Mouse (Mus musculus): ENCODE measurements around the gene Hck.
A peak's percentile ranks its signal among the peaks of the same experiment; 100 is the strongest.

Hck gene

DNA sequence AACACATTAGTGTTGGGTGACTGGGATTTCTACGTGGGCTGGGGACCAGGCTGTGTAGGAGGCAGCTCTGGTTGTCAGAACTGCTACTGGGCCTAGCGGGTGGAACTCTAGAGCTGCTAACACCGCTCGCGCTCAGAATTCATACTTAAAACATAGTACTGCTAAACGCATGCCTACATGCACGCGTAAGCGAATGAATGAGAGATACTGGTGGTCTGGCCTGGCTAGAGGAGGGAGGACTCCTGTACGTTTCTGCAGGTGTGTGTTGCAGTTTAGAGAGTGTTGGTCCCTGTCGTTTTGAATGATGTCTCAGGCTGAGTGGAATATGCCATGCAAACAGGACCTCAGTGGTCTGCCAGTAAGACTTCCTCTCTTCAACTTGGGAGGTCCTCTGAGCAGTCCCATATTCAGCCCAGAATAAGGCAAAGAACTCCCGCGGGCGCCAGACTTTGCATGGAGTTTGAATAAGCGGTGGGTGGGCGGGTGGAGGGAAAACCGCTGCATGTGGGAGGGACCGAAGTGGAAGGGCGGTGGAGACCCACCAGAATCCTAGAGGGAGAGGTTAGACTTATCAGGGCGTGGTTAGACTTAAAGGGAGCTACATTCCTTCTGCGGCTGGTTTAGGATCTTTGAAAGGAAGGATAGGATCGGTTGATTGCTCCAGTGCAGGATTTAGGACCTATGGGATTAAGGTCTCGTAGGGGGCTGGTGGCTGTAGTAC, 1.1 kb upstream of the Hck start:
- no peak for DNase-seq

DNA sequence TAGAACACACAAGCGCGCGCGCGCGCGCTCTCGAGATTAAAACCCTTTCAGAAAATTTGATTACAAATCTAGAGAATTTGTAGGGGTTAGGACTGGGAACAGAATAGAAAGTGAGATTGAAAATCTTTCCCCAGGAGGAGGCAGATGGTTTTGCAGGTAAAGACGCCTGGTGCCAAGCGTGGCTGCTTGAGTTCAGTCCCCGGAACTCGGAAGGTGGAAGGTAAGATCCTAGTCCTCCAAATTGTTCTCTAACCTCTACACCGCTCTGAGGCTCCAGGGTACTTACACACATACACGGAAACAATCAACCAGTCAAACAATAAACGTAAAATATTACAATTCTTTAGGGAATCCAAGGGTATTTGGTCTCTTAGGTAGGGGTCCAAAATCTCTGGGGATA, 466 bp upstream of the Hck start:
- DNase-seq = no peak

DNA sequence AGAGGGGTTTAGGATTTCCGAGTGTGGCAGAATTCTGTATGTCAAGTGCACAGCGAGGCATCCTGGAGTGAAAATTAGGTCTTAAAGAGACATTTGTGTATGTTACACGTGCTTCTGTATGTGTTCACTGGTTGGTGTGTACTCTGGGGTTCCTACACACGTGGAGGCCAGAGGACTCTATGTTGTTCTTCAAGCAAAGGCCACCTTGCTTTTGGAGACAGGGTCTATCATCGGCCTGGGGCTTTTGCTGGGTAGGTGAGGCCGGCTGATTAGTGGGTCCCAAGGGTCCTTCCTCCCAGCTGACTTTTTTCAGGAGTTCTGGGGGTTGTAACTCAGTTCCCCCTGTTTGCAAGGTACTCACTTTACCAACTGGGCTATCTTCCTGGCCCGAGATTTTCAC, 1.3 kb downstream of the Hck start:
- no peak for DNase-seq

DNA sequence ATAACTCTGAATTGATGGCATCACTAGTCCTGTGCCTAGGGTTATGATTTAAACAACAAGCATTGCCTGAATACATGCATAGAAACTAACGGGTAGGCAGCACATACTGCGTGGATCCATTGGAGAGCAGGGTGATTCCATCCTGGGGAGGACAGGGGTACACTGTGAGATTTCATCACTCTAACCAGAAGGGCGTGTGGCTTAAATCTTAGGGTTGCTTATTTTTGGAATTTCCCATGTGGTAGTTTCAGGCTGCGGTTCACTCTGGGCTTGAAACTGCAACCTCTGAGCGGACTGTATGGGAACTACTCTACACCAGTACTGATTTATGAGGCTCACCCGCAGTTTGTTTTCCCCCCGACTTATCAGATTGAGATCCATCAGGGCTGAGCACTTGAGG, 3.0 kb downstream of the Hck start:
- no peak for DNase-seq

DNA sequence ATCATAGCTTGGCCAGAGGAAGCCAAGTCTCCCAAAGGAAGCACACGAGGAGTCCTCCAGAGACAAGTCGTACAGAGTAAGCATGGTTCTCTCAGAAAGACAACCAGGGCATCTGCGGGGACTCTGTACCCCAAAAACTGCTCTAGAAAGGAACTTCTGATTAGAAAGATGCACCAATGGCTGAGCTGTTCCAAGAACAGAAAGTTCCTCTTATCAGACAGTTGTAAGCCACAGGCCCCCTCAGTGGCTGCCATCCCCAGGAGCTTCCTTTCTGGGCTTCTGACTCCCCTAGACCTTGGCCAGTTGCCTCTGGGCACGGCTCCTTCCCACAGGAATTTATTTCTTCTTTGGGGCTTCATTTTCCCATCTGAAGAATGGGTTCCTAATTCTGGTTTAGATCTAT, 7.4 kb downstream of the Hck start:
- DNase-seq = no peak

DNA sequence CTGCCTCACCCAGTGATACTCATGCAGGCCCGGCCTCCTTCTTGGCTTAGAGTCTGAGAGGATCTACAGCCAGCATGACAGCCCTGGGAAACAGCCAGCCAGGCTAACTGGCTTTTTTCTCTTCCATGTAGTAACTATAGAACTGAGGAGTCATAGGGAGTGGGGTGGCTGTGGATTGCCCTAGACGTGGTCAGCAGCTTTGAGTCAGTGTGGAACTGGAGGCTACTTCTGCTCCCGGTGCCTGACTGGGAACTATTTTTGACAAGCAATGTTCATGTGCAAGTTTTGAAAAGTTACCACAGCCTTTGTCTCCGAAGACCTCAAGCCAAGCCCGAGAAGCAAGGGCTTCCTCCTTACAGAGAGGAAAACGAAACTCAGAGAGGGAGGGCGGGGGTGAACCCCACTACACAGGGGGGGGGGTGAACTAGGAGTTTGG, 8.8 kb downstream of the Hck start:
- DNase-seq = peak; percentile 14

DNA sequence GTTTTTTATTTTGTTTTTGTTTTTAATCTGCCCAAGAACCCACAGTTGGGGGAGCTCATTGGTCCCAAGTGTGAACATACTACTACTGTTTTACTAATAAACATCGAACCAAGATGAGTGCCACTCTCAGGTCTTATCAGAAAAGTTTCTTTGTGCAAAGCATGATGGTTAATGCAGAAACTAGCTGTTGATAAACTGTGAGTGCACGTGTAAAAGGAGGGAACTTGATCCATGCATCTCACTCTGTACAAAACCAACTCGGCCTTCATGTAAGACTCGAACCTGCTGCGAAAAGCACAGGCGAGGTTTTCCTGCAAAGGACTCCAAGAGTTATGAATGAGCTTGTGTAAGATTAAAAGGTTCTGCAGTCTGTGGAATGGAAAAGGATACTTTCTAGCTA, 11.2 kb downstream of the Hck start:
- no peak for DNase-seq

DNA sequence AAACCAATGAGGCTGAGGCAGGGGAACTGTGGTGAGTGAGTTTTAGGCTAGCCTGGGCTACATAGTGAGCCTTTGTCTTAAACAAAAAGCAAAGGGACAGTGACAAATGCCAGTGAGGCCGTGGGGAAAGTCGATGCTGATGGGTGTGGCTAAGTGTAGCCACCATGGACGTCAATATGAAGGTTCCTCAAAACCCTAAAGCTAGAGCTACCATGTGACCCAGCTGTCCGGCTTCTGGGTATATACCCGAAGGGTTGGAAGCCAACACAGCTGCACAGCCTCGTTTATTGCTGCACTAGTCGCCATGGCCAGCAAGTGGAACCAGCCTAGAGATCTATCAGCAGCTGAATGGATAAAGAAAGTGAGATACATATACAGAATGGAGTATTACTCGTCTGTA, 11.9 kb downstream of the Hck start:
- no peak for DNase-seq

DNA sequence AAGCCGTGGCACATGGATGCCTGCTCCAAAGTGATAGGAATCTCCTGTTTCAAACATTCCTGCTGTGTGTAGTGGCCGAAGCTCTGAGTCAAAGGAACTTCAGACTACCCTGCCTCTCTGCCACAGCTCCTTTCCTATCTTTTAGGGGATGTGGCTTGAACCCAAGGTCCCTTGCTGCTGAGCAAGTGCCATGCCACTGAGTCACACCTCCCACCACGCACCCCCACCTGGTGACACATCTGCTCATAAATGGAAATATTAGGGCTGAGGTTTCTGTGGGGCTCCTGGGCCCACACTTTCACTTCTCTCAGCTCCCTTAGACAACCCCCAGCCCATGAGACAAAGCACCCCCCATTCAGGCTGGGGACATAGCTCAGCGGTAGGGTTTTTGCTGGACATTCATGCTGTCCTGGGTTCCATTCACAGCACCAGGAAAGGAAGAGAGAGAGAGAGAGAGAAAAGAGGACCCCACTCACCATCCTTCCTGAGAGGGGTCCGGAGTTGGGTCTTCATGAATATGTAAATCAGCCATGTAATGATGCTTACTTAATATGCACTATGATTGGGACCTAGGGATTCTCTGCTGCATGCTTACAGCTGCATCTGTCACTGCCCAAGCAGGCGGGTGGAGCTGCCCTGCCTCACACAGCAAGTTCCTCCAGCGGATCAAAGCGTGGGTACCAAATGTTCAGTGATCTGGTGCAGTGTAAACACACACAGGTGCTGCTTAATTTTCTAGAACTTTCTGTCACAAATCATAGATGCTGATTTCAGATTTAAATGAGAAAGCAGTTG, 13.8 kb downstream of the Hck start:
- no peak for DNase-seq

DNA sequence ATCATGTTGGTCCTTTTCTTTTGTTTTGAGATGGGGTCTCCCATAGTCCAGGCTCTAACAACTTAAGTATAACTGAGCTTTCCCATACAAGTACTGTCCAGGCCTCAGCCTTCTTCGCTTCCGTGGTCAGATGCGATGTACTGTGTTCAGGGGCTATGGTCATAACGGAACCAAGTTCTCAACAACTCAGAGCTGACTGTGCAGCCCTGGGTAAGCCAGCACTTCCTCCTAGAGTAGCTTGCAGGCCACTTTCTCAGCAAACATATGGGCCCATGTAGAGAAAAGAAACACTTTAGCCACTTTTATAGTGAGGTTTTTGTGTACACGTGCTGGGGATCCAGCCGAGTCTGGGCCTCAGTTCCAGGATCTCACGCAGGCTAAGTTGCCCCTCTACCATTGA, 14.4 kb downstream of the Hck start:
- DNase-seq = no peak

DNA sequence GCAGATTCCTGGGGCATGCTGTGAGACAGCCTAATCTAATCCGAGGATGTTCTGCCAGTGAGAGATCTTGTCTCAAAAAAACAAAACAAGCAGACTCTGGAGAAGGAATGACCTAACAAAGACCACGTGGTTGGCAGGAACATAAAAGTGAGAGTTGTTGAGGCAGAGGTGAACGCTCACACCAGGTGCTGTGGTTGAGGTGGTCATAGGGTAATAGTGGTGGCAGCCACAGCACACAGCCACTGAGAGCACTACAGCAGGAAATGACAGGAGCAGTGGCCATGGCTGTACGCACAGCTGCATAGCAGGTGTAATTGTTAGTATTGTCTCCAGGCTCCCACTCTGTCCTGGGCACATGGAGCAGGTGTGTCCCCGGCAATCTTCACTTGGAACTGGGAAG, 17.6 kb downstream of the Hck start:
- no peak for DNase-seq

DNA sequence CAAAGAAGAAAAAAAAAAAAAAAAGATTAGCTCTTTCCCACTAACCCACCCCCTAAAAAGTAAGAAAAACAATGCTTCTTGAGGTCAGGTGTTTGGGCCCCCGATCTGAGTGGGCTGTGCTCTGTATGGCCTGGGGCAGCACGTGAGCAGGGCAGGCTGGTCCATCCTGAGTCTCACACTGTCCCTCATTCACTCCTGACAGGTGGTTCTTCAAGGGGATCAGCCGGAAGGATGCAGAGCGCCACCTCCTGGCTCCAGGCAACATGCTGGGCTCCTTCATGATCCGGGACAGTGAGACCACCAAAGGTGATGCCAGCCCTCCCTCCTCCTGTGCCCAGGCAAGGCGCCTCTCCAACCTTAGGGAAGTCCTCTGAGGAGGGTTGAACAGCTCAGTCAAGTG, 22.8 kb downstream of the Hck start:
- peak; percentile 52 for DNase-seq

DNA sequence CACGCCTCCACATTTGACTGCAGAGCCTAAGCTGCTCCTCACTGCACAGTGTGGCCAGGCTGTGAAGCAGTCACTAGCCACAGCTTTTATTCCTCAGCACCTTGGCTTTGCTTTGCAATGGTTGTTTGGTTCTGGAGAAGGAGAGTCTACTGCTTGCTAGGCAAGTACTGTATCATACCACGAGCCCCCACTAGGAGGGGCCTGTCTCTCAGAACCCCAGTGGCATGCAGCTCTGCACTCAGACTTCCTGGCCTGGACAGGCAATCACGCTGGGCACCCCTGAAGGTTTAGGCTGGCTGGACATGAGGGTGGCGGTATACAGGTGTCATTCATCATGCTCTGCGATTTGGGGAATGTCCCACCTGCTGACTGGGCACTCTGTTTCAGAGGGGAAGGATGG, 26.0 kb downstream of the Hck start:
- DNase-seq = peak; percentile 21

DNA sequence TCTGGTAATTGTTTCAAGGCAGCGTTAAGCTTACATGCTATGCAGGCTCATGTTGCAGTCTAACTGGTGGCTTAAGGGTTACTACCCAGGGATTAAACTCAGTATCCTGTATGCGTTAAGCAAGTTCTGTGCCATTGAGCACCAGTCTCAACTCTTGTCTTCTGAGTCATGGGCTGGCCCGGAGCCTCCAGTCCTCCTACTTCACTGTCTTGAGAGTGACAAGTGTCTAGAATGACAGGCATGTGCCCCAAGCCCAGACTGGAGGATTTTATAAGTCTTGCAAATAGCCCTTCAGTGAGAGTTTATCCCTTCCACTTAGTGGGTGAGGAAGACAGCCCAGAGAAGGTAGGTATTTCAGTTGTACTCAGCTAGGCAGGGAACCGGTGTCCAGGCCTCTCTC, 27.9 kb downstream of the Hck start:
- no peak for DNase-seq

DNA sequence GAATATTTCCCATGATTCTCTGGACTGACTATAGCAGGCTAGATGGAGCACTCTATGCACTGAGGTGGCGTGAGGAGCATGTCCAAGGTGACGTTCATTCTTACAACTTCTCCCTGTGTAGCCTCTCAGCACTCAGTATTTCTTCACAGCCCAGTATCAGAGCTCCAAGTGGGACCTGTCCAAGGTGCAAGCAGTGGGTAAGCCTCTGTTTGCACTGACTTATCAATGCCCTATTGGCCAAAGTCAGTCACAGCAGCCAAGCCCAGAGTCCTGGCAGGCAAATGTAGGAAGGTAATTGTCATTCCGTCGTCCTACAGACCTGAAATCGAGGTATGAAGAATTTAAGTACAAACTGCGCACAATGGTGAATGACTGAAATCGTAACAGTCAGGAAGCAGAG, 30.9 kb downstream of the Hck start:
- DNase-seq = no peak

DNA sequence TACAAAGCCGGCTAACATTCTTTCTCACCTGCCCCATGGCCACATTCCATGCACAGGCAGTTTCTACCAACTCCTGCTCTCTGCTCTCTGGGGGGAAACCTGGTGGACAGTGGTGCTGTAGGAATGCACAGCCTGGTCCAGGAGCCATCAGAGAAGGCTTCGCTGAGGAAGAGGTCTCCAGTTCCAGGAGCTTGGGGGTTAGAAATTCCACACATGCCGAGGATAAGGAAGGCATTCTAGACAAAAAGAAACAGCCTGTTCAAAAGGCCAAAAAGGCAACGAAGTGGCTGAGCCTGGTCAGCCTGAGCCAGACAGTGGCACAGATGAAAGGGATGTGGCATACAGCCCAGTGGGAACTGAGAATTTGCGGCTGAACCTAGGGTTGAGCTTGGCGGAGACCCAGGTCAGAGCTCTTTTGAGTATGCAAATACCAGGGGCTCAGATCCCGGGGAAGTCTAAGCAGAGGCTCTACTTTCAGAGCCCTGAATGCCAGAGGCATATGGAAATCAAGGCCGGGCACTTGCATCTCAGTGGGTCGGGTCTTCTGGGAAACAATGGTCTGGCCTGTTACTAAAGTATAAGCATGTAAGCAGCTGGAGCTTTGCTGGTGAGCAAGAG, 31.8 kb downstream of the Hck start:
- DNase-seq = peak; percentile 27

DNA sequence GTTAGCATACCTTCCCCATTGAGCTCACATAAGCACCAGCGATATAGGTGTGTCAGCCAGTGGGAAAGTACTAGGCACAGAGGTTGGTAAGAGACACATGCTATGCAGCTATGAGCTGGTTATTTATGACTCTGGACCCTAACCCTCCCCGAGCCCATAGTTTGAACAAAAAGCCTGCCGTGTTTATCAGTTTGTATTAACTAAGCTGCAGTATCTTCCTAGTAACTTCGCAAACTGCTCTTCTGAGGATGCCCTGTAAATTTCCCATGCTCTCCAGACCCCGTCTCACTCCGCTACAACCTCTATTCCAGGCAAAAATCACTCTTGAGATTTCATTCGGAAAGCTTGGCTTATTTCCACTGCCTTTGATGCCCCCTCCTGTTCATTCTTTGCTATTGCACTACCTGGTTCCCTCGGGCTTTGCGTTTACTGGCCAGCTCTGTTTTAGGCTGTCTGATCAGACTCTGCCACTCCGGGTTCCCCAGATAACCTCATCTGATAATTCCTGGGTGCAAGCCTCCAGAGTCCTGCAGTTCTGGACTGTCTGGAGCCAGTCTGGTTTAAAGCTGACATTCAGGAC, 34.4 kb downstream of the Hck start:
- peak; percentile 66 for DNase-seq

DNA sequence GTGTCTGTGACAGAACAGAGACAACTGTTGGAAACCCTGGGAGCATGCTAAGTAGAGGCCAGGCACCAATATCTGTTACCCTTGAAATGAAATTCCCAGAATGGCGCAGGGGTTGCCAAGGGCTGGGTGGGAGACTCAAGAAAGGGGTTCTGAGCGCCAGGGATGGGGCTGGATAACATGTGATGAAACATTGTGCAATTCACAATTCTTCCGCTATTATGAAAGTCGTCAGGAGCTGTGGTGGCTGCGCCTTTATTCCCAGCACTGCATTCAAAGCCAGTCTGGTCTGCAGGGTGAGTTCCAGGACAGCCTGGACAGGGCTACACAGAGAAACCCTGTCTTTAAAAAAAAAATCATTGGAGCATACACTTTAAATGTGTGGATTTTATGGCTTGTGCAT, 37.1 kb downstream of the Hck start:
- no peak for DNase-seq

DNA sequence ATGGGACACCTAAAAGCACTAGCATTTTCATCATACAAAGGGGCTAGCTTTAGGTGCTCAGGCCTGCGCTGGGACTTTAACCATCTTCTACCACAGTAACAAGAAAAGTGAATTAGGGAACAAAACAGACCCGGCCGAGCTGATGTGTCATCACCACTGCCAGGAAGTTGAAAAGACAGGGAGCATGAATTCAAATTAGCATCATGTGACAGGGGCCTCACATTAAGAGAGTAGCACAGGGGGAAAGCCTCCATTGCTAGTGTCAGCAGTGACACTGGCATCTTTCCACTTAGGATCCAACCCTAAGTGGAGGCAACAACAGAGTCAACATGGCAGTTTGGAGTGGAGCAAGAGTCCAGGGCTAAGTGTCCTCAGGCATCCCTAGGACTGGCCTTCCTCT, 39.0 kb downstream of the Hck start:
- no peak for DNase-seq

DNA sequence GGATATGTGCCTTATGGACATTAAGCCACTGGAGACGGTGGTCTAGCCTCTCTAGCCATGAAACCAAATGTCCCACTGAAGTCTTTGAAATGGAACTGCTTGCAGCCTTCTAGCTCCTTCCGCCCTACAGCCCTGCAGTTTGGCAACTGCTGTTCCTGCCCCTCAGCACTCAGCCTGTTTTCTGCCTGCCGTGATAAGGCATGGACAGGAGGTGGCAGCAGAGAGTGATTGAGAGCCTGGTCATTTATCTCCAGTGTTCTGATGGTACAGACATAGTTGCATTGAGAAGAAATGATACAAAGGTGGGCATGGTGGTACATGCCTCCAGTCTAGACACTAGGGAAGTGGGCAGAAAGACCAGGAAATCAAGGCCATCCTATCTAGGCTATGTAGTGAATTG, 39.4 kb downstream of the Hck start:
- peak; percentile 80 for DNase-seq

DNA sequence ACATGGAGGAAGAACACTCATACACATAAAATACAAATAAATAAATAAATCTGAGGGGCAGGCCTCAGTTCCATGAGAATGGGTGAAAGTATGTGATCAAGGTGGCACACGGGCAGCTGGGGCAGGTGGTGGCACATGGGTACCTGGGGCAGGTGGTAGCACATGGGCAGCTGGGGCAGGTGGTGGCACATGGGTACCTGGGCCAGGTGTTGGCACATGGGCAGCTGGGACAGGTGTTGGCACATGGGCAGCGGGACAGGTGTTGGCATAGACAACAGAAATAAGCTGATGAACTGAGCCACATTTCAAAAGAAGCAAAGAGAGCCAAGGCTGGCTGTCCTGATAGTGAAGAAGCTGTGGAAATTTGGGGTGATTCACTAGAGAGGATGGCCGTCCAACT, 41.5 kb downstream of the Hck start:
- no peak for DNase-seq

DNA sequence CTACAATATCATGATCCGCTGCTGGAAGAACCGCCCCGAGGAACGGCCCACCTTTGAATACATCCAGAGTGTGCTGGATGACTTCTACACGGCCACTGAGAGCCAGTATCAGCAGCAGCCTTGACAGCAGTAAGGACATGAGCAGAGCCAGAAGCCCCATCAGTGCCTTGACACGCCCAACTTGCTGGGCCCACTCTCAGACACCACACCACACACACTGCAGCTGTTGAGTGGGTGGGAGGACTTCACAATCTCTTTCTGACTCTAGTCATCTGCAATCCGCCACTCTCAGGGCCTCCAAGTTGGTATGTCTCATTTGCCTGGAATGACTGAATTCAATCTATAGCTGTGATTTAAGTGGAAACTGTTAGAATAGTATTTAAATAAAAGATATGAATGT, 42.8 kb downstream of the Hck start:
- no peak for DNase-seq

DNA sequence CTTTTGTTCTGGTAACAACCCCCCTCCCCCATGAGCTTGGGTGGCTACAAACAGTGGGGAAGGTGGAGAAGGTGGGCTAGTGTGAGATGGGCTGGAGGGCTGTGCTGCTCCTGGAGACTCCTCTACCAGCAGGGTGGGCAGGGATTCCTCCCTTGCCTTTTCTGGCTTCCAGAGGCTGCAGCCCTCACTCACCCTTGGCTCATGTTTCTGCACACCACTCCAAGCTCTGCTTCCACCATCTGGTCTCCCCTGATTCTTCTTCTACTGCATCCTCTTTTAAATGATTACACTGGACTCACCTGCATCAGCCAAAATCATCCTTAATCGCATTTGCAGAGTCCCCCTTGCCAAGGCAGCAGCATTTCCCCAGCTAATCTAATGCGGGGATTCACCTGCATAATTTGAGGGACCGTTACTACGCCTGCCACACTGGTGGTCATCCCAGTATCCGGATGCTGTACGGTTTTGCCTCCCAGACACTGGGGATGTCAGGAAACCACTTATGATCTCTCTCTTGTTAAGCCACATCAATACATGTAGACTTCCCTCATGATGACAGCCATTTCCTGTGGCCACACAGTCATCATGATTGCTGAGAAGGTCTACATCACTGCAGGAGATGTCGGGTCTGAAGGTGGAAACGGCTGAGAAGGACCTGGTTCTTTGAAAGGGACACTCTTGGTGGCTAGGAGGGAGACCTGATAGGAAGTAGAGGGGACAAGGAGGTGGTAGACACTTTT, 43.8 kb downstream of the Hck start:
- DNase-seq = no peak

All from kidney, postnatal 10 days (tissue).